Mouse (Mus musculus) limb, embryonic 15.5 days (tissue): ENCODE data around the gene Pgd. TPM values are rescaled to one million over a fixed set of nuclear protein-coding genes. Genes with fewer than 3 reads are reported as not detected.

ENCODE experiments used
- ATAC-seq: fragments of 200-750 bp; cut with Nextera tagmentation; 2 replicates; pipeline ENCODE4 v1.8.0; 2017; ENCODE audit warnings: low read depth, moderate TSS enrichment; ENCODE audit not compliant: insufficient number of reproducible peaks, low FRiP score, low TSS enrichment
- H3K27ac ChIP-seq: fragments of 300-500 bp; sonication (generic); 2 replicates; pipeline ENCODE4 v1.5.1; 2015; ENCODE audit warnings: moderate library complexity, mild to moderate bottlenecking, inconsistent platforms
- H3K27me3 ChIP-seq: fragments of 300-500 bp; sonication (generic); 2 replicates; pipeline ENCODE4 v1.6.1; 2015; ENCODE audit warnings: inconsistent platforms
- H3K36me3 ChIP-seq: fragments of 300-500 bp; sonication (generic); 2 replicates; pipeline ENCODE4 v1.6.1; 2015; ENCODE audit warnings: inconsistent platforms
- H3K4me1 ChIP-seq: fragments of 300-500 bp; sonication (generic); 2 replicates; pipeline ENCODE4 v1.6.1; 2015; ENCODE audit warnings: inconsistent platforms
- H3K4me2 ChIP-seq: fragments of 300-500 bp; sonication (generic); 2 replicates; pipeline ENCODE4 v1.6.1; 2015; ENCODE audit warnings: mild to moderate bottlenecking, inconsistent platforms
- H3K4me3 ChIP-seq: fragments of 300-500 bp; sonication (generic); 2 replicates; pipeline ENCODE4 v1.5.1; 2015; ENCODE audit warnings: mild to moderate bottlenecking, inconsistent platforms
- H3K9ac ChIP-seq: fragments of 300-500 bp; sonication (generic); 2 replicates; pipeline ENCODE4 v1.6.1; 2015; ENCODE audit warnings: inconsistent platforms
- H3K9me3 ChIP-seq: fragments of 300-500 bp; sonication (generic); 2 replicates; pipeline ENCODE4 v1.6.1; 2016; ENCODE audit warnings: inconsistent platforms
- WGBS: fragments of 180-500 bp; shearing (Covaris S2); methylation state at CpG from one replicate; pipeline ENCODE4 v1.1.7; 2015; 5-methylcytosine and 5-hydroxymethylcytosine counted together
- polyA plus RNA-seq: library from polyadenylated mRNA; unstranded; fragments of >200 nt; fragmentation: Nextera tagmentation; extraction: Ambion mirVana; gene quantifications from 2 replicates; pipeline ENCODE4 v1.2.1, GENCODE M21; 2015

Pgd gene
- polyA plus RNA-seq, 1 experiment from 2014 or later: 108 TPM

DNA sequence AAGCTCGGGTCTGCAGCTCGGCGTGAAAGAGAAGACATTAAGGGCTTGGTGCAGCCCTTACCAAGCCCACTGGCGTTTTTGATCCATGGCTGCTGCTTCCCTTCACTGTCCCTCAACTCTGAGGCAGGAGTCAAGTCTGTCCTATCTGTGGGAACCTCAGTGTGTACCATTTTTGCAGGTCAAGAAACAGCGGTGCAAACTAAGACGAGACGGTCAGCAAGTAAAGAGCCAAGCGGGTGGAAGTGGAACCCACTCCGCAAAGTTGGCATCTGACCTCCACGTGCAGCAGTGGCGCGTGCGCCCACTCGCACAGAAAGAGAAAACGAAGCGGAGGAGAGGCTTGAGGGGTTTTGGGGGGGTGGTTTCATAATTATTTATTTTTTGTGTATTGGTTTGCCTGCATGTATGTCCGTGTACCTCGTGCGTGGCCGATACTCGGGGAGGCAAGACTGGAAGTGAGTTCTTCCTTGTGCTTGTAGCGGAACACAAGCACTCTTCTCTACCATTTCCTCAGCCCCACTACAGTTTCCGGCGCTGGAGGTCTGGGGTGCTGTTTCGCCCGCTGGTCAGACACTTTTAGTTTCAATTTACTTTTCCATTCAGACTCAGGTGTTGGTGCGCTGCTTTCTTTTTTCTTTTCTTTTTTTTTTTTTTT, 513 bp upstream of the Pgd start:
- peak overlapping the region; percentile 89 for H3K27ac ChIP-seq
- 0 out of 2 replicates have a peak, but pooled peaks have one; percentile 8 for ATAC-seq
- H3K27me3 ChIP-seq: no peaks in the 10 kb centered on the region
- peak overlapping the region; percentile 48 for H3K9ac ChIP-seq
- H3K36me3 ChIP-seq: peaks cover 26% of the 10 kb centered on the region
- peaks cover 20% of the 10 kb centered on the region for H3K4me1 ChIP-seq
- H3K9me3 ChIP-seq: no peaks in the 10 kb centered on the region
- under 1% methylated on average over 27 of the region's 27 CpGs for WGBS
- H3K4me3 ChIP-seq: peak overlapping the region; percentile 74
- peak overlapping the region; percentile 86 for H3K4me2 ChIP-seq

DNA sequence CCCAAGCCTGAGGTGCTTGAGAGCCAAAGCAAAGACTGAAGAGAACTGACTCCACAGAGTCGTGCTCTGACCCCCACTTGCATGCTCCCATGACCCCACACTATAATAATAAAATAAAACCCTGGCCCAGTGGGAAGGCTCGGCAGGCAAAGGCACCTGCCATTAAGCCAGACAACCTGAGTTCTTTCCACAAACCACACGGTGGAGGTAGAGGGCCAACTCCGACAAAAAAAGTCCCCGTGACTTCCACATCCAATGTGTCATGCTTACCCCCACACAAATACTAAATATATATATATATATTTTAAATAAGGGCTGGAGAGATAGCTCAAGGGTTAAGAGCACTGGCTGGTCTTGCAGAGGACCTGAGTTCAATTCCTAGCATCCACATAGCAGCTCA, 2.4 kb downstream of the Pgd start:
- no peaks in the 10 kb centered on the region for H3K27me3 ChIP-seq
- H3K27ac ChIP-seq: no peak overlapping the region
- H3K4me3 ChIP-seq: no peak overlapping the region
- WGBS: 55% methylated on average over 5 of the region's 5 CpGs
- no peak for ATAC-seq
- peaks cover 14% of the 10 kb centered on the region for H3K4me1 ChIP-seq
- no peak overlapping the region for H3K9ac ChIP-seq
- peaks cover 53% of the 10 kb centered on the region for H3K36me3 ChIP-seq
- H3K9me3 ChIP-seq: no peaks in the 10 kb centered on the region
- H3K4me2 ChIP-seq: no peak overlapping the region

GRCm38 (mm10) chr4:149163196-149163595, 3.4 kb downstream of the Pgd start:
- Histone ChIP-seq H3K4me2 (no peak overlapping the region), H3K36me3 (peaks cover 62% of the 10 kb centered on the region), H3K27me3 (no peaks in the 10 kb centered on the region), H3K4me1 (peaks cover 14% of the 10 kb centered on the region), H3K9me3 (no peaks in the 10 kb centered on the region), H3K4me3 (no peak overlapping the region), H3K9ac (no peak overlapping the region), H3K27ac (no peak overlapping the region)
- WGBS: 47% methylated on average over 1 of the region's 1 CpGs
- ATAC-seq: no peak

DNA sequence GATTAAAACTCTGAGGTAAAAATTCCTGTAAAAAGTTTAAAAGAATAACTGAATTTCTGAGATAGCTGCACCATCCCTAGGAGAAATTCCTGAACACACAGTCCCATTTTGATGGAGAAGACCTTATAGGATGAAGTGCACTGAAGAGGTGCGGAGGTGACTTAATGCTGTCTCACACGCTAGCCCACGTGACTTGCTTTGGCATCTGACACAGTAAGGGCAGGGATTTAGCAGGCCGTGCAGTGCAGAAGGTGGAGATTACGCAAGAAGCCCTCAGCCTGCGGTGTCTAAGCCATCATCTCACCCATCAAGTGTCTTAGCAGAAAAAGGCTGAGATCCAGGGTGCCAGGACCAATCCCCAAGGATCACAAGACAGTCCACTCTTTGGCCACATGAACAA, 5.4 kb downstream of the Pgd start:
- 89% methylated on average over 6 of the region's 6 CpGs for WGBS
- H3K9me3 ChIP-seq: no peaks in the 10 kb centered on the region
- no peaks in the 10 kb centered on the region for H3K27me3 ChIP-seq
- no peak overlapping the region for H3K27ac ChIP-seq
- H3K4me3 ChIP-seq: no peak overlapping the region
- H3K4me1 ChIP-seq: peaks cover 14% of the 10 kb centered on the region
- H3K36me3 ChIP-seq: peaks cover 83% of the 10 kb centered on the region
- ATAC-seq: no peak
- H3K9ac ChIP-seq: no peak overlapping the region
- H3K4me2 ChIP-seq: no peak overlapping the region

GRCm38 (mm10) chr4:149159891-149160290, 6.7 kb downstream of the Pgd start:
- Histone ChIP-seq H3K4me2 (no peak overlapping the region), H3K9ac (no peak overlapping the region), H3K36me3 (peaks cover 95% of the 10 kb centered on the region), H3K27ac (no peak overlapping the region), H3K4me3 (no peak overlapping the region), H3K4me1 (peaks cover 1% of the 10 kb centered on the region; the same call in 1 of the 2 replicates), H3K9me3 (no peaks in the 10 kb centered on the region), H3K27me3 (no peaks in the 10 kb centered on the region)
- WGBS: 84% methylated on average over 13 of the region's 13 CpGs
- no peak for ATAC-seq

DNA sequence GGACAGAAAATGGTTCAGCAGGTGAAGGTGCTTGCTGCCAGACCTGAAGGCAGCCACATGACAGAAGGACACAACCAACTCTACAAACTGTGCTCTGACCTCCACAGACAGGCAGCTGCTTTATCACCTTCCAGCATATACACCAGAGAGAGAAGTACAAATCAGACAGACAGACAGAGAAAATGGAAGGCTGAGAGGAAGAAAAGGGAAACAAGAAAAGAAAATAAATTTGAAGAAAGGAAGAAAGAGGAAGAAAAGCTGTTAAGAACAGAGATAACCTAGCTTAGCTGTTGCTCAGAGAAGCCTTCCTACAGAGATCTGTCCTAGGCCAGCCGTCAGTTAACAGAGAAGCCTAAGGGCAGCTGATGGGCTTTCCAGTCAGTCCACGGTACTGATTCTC, 7.4 kb downstream of the Pgd start:
- ATAC-seq: no peak
- no peak overlapping the region for H3K27ac ChIP-seq
- no peaks in the 10 kb centered on the region for H3K9me3 ChIP-seq
- WGBS: 86% methylated on average over 2 of the region's 2 CpGs
- no peak overlapping the region for H3K4me3 ChIP-seq
- no peak overlapping the region for H3K9ac ChIP-seq
- H3K36me3 ChIP-seq: peaks cover 96% of the 10 kb centered on the region
- H3K4me1 ChIP-seq: no peaks in the 10 kb centered on the region; the same call in 1 of the 2 replicates
- no peaks in the 10 kb centered on the region for H3K27me3 ChIP-seq
- no peak overlapping the region for H3K4me2 ChIP-seq

GRCm38 (mm10) chr4:149157415-149157973, 9.1 kb downstream of the Pgd start:
- Histone ChIP-seq H3K9me3 (no peaks in the 10 kb centered on the region), H3K9ac (no peak overlapping the region), H3K27me3 (no peaks in the 10 kb centered on the region), H3K36me3 (peaks cover 98% of the 10 kb centered on the region), H3K27ac (no peak overlapping the region), H3K4me2 (no peak overlapping the region), H3K4me3 (no peak overlapping the region), H3K4me1 (no peaks in the 10 kb centered on the region)
- 88% methylated on average over 8 of the region's 8 CpGs for WGBS
- no peak for ATAC-seq

DNA sequence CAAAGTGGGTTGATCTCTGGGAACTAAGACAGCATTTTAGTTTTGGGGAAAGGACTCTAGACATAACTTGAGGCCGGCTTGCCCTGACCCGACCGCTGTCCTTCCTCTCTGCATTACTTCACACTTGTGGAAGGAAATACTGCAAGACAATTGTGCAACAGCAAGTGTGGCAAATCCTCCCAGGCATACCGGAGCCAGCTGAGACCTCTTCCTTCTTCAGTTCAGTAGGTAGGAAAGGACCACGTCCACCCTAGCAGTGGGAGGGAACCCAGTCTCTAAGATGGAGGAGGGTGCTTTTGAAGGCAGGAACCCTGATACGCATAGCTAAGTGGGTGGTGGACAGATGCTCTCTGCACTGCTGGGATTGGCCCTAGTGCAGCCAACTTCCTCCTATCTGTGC, 10.9 kb downstream of the Pgd start:
- WGBS: 94% methylated on average over 6 of the region's 6 CpGs
- Histone ChIP-seq H3K4me1 (no peaks in the 10 kb centered on the region), H3K4me2 (no peak overlapping the region), H3K27me3 (no peaks in the 10 kb centered on the region), H3K9me3 (no peaks in the 10 kb centered on the region), H3K36me3 (peaks cover 99% of the 10 kb centered on the region), H3K27ac (no peak overlapping the region), H3K9ac (no peak overlapping the region), H3K4me3 (no peak overlapping the region)
- ATAC-seq: no peak

DNA sequence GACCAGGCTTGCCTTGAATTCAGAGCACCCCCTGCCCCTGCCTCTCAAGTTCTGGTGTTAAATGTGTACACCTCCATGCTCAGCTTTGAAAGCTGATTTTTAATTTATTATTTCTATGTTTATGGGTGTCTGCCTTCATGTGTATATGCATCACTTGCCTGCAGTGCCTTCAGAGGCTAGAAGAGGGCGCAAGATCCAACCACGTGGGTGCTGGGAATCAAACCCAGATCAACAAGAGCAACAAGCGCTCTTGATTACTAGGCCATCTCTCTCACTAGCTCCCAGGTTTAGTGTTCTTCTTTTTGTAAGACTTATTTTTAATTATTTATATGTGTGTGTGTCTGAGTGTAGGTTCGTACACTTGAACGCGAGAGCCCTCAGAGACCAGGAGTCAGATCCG, 11.7 kb downstream of the Pgd start:
- no peak for ATAC-seq
- Histone ChIP-seq H3K4me2 (no peak overlapping the region), H3K4me3 (no peak overlapping the region), H3K9me3 (no peaks in the 10 kb centered on the region), H3K36me3 (peaks cover 99% of the 10 kb centered on the region), H3K4me1 (no peaks in the 10 kb centered on the region), H3K27me3 (no peaks in the 10 kb centered on the region), H3K27ac (no peak overlapping the region), H3K9ac (no peak overlapping the region)
- WGBS: 97% methylated on average over 7 of the region's 7 CpGs

DNA sequence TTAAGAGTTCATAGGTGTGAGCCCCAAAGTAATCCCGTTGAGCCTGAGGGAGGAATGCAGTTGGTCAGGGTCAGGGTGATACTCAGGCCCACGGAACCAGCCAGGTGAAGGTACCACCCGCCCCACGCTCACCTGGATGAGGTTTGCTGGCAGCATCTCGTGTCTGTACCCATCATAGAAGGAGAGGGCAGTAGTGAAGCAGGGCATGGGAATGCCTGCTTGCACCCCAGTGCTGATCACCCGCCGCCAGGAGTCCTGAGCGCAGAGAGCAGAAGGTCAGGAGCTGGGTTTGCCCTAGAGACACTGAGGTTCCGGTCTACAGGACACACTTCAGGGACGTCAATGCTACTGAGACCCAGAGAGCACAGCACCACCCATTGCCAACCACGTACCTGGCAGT, 15.8 kb downstream of the Pgd start:
- Histone ChIP-seq H3K4me1 (peaks cover 9% of the 10 kb centered on the region; the same call in 1 of the 2 replicates), H3K36me3 (peaks cover 63% of the 10 kb centered on the region), H3K9ac (no peak overlapping the region), H3K27me3 (no peaks in the 10 kb centered on the region), H3K4me3 (no peak overlapping the region), H3K27ac (no peak overlapping the region), H3K9me3 (no peaks in the 10 kb centered on the region), H3K4me2 (no peak overlapping the region)
- no peak for ATAC-seq
- WGBS: 90% methylated on average over 11 of the region's 11 CpGs

DNA sequence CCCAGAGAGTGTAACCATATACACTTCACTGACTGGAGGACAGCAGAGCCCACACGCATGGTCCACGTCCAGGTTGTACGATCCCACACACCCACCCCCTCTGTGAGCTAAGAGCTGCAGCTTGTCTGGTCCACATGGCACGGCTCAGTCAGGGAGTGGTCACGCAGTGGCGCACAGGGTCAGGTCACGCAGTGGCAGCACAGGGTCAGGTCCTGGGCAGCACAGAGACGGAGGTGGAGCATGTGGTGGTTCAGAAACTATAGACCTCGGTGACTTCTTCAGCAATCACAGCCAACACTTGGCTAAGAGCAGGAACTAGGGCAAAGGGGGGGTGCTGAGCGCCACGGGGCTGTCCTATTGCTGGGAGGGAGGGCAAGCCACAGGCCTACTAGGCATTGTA, 16.3 kb downstream of the Pgd start:
- Histone ChIP-seq H3K9ac (no peak overlapping the region), H3K27ac (no peak overlapping the region)
- 89% methylated on average over 11 of the region's 11 CpGs for WGBS

GRCm38 (mm10) chr4:149149611-149150010, 17.0 kb downstream of the Pgd start:
- no peak overlapping the region for H3K4me3 ChIP-seq
- 74% methylated on average over 7 of the region's 7 CpGs for WGBS
- peaks cover 11% of the 10 kb centered on the region for H3K4me1 ChIP-seq
- H3K4me2 ChIP-seq: no peak overlapping the region
- H3K27ac ChIP-seq: peak overlapping the region; percentile 28; the same call in 1 of the 2 replicates
- H3K9me3 ChIP-seq: no peaks in the 10 kb centered on the region
- H3K9ac ChIP-seq: no peak overlapping the region
- no peak for ATAC-seq
- H3K36me3 ChIP-seq: peaks cover 52% of the 10 kb centered on the region
- no peaks in the 10 kb centered on the region for H3K27me3 ChIP-seq

More for the DNA sequence above, 16.3 kb downstream of the Pgd start:
- no peaks in the 10 kb centered on the region for H3K9me3 ChIP-seq
- ATAC-seq: no peak
- H3K36me3 ChIP-seq: peaks cover 58% of the 10 kb centered on the region
- H3K4me2 ChIP-seq: no peak overlapping the region
- H3K27me3 ChIP-seq: no peaks in the 10 kb centered on the region
- H3K4me1 ChIP-seq: peaks cover 9% of the 10 kb centered on the region; the same call in 1 of the 2 replicates
- no peak overlapping the region for H3K4me3 ChIP-seq
